Mouse (Mus musculus): ENCODE measurements around the gene Tmub2.

DNA sequence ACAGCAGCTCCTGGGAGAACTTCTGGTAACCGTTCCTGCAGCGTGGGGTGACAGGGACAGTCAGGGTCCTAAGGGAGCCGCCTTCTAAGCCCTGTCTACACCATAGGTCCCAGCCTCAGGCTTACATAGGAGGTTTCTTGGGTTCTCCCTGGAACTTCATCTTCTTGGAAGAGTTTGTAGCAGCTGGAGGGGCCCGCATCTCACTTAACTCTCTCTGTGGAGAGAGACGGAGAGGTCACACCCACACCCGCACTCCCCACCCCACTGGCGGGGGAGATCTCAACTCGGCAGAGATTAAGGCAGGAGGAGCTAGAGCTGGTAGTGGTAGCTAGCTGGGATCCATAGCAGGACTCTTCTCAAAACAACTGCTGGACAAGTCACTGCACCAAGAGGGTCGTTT, 23.4 kb downstream of the Tmub2 start:
- TF ChIP-seq TAL1 (IDR thresholded peaks at IDR 0.05; ENCODE audit: low read length) (no peak), GATA1 (IDR thresholded peaks at IDR 0.05; ENCODE audit: low read length) (no peak)

All from erythroblast, embryonic 14.5 days (primary cell).